Mouse (Mus musculus) heart, adult 18-20 months (tissue): ENCODE results near the gene Nat10. TPM values are rescaled to one million over a fixed set of nuclear protein-coding genes. Genes with fewer than 3 reads are reported as not detected.

ENCODE experiments used
- DNase-seq, 2 experiments: peaks; one replicate each; pipeline ENCODE4 v3.0.0; 2021 to 2022; ENCODE audit warnings: mixed read lengths in 1 of 2
- long read RNA-seq, 2 experiments: library from polyadenylated mRNA; stranded (forward); transcript quantifications; one replicate each; pipeline ENCODE4 v2.0.0; 2021
- total RNA-seq, 2 experiments: library from RNA; stranded (reverse); gene quantifications; 2 replicates each; pipeline ENCODE4 v1.2.3; 2021

Nat10 gene
- 10 to 100 TPM; 15.5 to 17.7 TPM for total RNA-seq
- long read RNA-seq, experiment 1, transcript Nat10-201 (29 exons, 3,879 nt), result major isoform, 8 of 10 reads
- long read RNA-seq, experiment 1, partial matches to known transcripts, result 1 of 10 reads
- long read RNA-seq, experiment 1, other reads (novel, unspliced or antisense), result 1 of 10 reads
- long read RNA-seq, experiment 2, partial matches to known transcripts, result 0 of 1 reads
- long read RNA-seq, experiment 2, other reads (novel, unspliced or antisense), result 1 of 1 reads

- peak; percentile 98 to 99 for DNase-seq
Observed at GRCm38 (mm10) chr2:103760906-103761716, at the start of gene Nat10. Nat10 (minus strand) TSS chr2:103761270.

DNA sequence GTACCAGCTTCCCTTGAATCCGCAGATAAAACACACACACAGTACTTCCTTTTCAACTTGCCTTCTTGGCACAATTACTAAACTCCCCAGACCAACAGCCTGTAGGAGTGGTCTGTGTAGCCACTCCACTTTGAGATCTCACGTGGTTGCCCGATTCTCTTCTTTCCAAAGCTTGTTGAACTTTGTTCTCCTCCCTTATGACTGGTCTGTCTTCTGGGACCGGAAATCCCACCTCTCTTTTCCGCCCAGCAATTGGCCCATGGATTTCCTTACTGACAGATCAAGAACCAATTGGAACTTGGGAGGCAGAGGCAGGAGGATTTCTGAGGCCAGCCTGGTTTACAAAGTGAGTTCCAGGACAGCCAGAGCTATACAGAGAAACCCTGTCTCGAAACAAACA is 49.3 kb upstream of the Nat10 start:
- DNase-seq, result no peak

- DNase-seq, result no peak
Observed at GRCm38 (mm10) chr2:103808466-103808865, 47.4 kb upstream of the Nat10 start.

DNA sequence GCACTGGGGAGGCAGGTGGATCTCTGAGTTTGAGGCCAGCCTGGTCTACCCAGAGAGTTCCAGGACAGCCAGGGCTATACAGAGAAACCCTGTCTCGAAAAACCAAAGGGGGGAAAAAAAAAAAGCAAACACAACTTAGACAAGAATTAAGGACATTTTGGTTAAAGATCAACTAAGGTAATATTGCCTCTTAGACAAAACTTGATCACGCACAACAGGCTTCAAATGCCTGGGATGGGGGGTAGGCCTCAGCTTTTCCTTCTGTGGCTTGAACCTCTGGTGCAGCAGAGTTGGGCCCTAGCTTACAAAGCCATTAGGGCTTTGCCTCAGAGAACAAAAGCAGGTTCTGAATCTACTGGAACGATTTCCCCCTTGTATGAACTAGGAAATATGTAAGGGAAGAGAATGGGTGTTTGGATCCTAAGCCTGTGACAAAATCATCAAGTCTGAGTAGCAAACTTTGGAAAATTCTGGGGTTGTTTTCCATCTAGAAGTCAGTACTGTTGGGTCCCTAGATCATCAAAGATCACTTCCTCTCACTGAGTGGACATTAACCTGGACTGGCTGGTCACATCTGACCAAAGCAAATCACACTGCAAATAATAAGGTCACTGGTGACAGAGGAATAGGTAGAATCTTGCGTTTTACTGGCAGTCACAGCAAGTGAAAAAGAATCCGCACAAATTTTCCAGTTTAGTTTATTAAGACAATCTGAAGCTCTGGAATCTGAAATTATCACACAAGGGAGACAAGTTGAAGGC is 42.9 kb upstream of the Nat10 start:
- DNase-seq, result no peak

DNA sequence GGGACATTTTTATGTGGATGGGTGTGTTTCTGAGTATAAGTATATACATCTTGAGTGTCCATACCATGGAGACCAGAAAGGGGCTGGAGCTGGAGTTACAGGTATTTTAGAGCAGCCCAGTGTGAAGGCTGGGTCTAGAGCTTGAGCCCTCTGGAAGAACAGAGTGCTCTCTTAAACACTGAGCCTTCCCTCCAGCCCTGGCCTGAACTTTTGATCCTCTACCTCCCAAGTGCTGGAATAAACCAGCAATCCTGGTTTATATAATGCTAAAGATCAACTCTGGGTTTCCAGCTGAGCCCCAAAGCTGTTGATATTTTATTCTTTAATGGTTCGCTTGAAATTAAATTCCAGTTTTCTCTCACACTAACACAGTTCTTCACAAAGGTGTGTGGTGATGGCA is 41.4 kb upstream of the Nat10 start:
- DNase-seq, result no peak

DNA sequence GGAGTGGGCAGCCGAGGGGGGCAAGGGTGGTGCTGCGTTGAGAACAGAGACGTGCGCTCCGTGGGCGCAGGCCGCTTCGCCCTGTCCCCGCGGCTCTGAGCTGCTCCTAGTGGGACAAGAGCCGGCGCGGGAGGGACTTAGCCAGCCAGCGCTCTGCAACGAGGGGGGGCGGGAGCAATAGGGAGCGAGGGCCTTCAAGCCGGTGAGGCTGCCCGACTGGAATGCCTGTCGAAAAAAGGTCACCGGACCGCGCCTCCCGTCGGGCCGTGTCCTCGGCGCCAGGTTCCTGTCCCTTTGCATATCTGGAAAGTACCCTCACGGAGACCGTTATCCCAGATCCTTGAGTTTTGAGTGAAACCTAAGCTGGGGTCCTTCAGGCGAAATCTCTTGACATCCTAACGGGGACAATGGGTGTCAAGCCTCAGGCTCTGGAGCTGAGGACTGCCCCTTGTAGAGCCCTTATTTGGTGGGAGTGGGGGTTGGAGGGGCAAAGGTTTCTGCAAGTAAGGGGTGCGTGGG is 36.5 kb upstream of the Nat10 start, which contains the start of gene Caprin1:
TSS of gene Caprin1 (minus strand) at position 159 of the 519 bp plus-strand sequence.
- DNase-seq, result peak; percentile 96 to 97

DNA sequence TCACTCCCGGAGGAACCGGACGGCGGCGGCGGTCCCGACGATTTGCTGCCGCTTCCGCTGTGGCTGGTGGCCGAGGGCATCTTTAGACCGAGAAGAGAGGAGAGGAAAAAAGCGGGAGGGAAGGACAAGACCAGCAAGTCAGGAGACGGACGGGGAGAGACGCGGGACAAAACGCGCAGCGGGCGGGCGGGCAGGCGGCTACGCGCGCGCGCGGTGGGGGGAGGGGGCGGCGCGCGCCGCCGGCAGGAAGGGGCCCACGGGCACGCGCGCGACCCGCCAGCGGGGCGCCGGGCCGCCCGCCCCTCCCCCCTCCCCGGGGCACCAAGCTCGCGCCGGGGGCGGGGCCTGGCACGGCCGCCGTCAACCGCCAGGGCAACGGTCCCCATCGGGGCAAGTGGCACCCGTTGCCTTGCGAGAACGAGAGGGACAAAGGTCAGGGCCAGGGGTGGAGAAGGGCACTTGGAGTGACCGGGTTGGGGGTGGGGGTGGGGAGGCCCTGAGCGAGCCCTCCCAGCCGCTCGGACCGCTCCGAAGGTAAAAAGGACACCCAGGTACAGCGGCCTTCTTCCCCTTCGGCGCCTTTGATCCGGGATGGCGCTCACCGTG is 35.9 kb upstream of the Nat10 start:
- DNase-seq, result peak; percentile 84

GRCm38 (mm10) chr2:103796211-103796860 is 35.3 kb upstream of the Nat10 start:
- DNase-seq, result peak; percentile 56 to 68

GRCm38 (mm10) chr2:103795843-103796210 is 34.8 kb upstream of the Nat10 start:
- DNase-seq, result peak; percentile 78 to 87

DNA sequence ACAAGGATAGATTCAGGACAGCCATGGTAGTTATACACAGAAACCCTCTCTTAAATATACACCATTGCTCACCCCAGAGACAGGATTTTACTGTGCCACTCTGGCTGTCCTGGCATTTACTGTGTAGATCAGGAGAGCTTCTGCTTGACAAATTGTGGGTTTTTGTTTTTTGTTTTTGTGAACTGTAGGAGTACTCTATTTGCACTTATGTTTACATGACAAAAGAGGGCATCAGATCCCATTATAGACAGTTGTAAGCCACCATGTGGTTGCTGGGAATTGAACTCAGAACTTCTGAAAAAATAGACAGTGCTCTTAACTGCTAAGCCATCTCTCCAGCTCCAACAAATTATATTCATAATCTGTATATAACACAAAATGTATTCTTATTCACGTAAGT is 30.9 kb upstream of the Nat10 start:
- DNase-seq, result no peak

- DNase-seq, result no peak
Observed at GRCm38 (mm10) chr2:103785735-103786134, 24.7 kb upstream of the Nat10 start.

GRCm38 (mm10) chr2:103784621-103785020 is 23.6 kb upstream of the Nat10 start:
- DNase-seq, result peak; percentile 5 to 25

GRCm38 (mm10) chr2:103762492-103762891 is 1.4 kb upstream of the Nat10 start:
- DNase-seq, result no peak

DNA sequence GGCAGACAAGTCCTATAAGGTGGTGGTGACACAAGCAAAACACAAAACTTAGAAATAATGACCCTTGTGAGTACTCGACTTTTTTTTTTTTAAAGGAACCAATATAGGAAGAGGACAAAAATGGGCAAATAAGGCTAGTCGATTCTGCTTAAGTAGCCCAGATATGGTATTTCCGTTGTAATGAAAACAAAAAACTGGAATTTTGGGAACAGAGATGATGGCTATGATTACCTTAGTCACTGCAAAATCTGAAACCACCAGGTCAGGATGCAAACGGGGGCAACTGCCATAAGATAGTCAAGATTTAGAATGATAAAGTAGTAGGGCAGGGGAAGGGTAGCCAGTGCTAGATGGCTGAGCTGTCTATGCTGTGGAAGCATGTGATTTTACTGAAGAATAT is 923 bp upstream of the Nat10 start:
- no peak for DNase-seq

DNA sequence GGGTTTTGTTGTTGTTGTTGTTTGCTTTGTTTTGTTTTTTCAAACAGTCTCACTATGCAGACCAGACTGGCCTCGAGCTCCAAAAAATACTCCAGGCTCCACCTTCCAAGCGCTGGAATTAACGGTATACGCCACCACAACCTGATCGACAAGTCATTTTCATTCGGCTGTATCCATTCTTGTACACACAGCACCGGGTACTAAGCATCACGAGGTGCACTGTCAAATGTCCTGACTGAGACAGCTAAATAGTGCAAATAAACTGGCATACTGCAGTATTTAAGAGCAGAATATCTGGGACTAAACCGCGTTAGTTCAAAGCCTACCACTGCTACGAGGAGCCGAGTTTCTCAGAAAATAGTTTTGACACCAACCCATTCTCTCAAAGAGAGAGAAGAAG is 649 bp downstream of the Nat10 start:
- no peak for DNase-seq

DNA sequence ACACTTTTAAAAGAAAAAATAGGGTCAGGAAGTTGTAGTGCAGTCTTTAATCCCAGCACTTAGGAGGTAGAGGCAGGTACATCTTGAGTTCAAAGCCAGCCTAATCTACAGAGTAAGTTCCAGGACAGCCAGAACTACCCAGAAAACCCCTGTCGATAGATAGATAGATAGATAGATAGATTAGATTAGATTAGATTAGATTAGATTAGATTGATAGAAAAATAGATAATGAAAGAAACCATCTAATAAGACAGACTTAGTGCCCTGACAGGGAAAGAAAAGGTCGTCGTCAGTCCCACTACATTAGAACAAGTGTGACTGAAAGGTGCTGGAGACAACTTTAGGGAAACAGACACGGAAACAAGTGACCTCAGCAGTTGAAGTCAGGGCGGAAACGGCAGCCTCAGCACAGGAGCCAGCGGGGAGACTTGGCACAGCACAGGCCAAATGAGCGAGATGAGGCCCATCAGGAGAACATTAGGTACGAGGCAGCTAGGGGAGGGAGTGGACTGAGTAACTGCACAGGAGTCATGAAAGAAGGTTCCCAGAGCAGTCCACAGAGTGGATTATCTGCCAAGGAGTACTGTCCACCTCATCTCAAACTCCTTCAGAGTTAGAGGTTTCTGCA is 5.5 kb downstream of the Nat10 start:
- DNase-seq, result no peak

DNA sequence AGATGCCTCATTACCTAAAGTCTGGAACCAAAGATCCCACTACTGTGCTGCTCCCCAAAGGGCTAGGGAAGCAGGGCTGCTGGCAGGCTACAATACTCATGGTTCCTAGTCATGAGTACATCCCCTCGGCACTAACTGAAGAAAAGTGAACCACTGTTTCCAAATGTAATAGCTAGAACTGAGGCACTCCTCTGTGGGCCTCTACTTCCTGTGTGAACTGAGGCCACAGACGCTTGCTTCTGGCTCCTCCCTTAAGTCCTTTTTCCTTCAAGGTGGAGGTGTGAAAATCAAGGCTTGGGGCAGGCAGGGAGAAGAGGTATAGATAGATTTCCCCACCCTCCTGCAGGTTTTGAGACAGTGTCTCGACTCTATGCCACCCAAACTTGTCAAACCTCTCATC is 6.5 kb downstream of the Nat10 start:
- no peak for DNase-seq

GRCm38 (mm10) chr2:103751771-103752170 is 9.3 kb downstream of the Nat10 start:
- DNase-seq, result no peak

DNA sequence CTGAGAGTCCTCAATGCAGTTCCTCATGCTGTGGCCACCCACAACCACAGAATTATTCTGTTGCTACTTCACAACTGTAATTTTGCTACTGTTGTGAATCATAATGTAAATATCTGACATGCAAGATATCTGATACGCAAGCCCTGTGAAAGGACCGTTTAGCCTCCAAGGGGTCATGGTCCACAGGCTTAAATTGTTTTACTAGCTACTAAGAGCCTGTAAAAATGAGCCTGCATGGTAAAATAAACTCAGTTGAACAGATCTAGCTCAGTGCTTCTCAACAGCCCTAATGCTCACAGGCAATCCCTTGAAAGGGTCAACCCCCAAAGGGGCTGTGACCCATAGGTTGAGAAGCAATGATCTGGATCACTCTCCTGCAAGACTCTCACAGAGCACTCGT is 12.0 kb downstream of the Nat10 start:
- DNase-seq, result no peak

DNA sequence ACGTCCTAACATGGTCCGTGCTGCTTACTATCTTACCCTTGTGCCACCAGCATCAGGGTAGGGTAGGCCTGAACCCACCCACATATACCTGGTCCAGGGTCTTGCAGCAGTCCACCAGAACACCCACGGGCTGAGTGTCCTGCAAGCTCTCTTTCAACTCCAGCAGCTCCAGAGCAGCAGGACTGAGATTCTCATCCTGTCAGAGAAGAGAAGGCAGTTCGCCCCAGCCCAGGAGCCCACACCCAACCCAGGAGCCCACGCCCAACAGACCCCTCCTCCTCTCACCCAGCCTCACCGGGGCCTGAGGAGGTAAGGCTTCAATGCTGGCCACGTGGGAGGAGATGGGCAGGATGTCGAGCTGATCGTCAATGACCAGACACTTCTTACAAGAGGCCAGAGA is 13.2 kb downstream of the Nat10 start:
- DNase-seq, result no peak

GRCm38 (mm10) chr2:103746761-103747160 is 14.3 kb downstream of the Nat10 start:
- DNase-seq, result no peak
